Mouse (Mus musculus) intestine, embryonic 14.5 days (tissue): ENCODE results near the gene 6030445D17Rik. TPM values are rescaled to one million over a fixed set of nuclear protein-coding genes. Genes with fewer than 3 reads are reported as not detected.
A peak's percentile ranks its signal among the peaks of the same experiment; 100 is the strongest.

Source experiments
- ATAC-seq: fragments of 200-750 bp; cut with Nextera tagmentation; replicated peaks from 2 replicates; pipeline ENCODE4 v1.8.0; 2017; ENCODE audit warnings: low read depth, moderate number of reproducible peaks, moderate TSS enrichment, moderate library complexity; ENCODE audit not compliant: low FRiP score, low TSS enrichment
- DNase-seq: peaks from one replicate; pipeline ENCODE4 v3.0.0-alpha.2; 2018; ENCODE audit warnings: low spot score
- H3K27ac ChIP-seq: fragments of 300-500 bp; sonication (generic); 2 replicates; pipeline ENCODE4 v1.5.1; 2014; ENCODE audit warnings: low read depth, mild to moderate bottlenecking, control low read depth
- H3K27me3 ChIP-seq: fragments of 300-500 bp; sonication (generic); replicated peaks from 2 replicates; pipeline ENCODE4 v1.6.1; 2014; ENCODE audit warnings: low read length, control low read depth; ENCODE audit not compliant: control insufficient read depth, insufficient read depth
- H3K36me3 ChIP-seq: fragments of 300-500 bp; sonication (generic); 2 replicates; pipeline ENCODE4 v1.6.1; 2014; ENCODE audit warnings: low read length, control low read depth; ENCODE audit not compliant: control insufficient read depth, insufficient read depth
- H3K4me1 ChIP-seq: fragments of 300-500 bp; sonication (generic); replicated peaks from 2 replicates; pipeline ENCODE4 v1.6.1; 2014; ENCODE audit warnings: low read length, control low read depth, mixed read lengths; ENCODE audit not compliant: control insufficient read depth, insufficient read depth
- H3K4me2 ChIP-seq: fragments of 300-500 bp; sonication (generic); 2 replicates; pipeline ENCODE4 v1.6.1; 2014; ENCODE audit warnings: low read length
- H3K4me3 ChIP-seq: fragments of 300-500 bp; sonication (generic); 2 replicates; pipeline ENCODE4 v1.5.1; 2014; ENCODE audit warnings: low read depth, low read length, control low read depth, mixed read lengths
- H3K9ac ChIP-seq: fragments of 300-500 bp; sonication (generic); 2 replicates; pipeline ENCODE4 v1.6.1; 2014; ENCODE audit warnings: mild to moderate bottlenecking, low read length
- H3K9me3 ChIP-seq: fragments of 300-500 bp; sonication (generic); 2 replicates; pipeline ENCODE4 v1.6.1; 2016; ENCODE audit warnings: low read length, control low read depth; ENCODE audit not compliant: control insufficient read depth
- WGBS: fragments of 180-500 bp; shearing (Covaris S2); extraction: QIAGEN DNeasy Blood & Tissue Kit; methylation state at CpG from one replicate; pipeline ENCODE4 v1.1.7; 2014; 5-methylcytosine and 5-hydroxymethylcytosine counted together
- polyA plus RNA-seq: library from polyadenylated mRNA; unstranded; fragments of >200 nt; fragmentation: Nextera tagmentation; extraction: Ambion mirVana; gene quantifications from 2 replicates; pipeline ENCODE4 v1.2.1, GENCODE M21; 2014

6030445D17Rik gene
- 0.23 and 0.43 TPM in 2 replicates for polyA plus RNA-seq

- Histone ChIP-seq H3K4me3 (peak within 1 kb of the TSS; percentile 56), H3K9ac (peak within 1 kb of the TSS; percentile 67), H3K36me3 (no peaks in the 10 kb centered on the region), H3K27me3 (0 out of 2 replicates have a peak, but pooled peaks cover 9% of the 10 kb centered on the region), H3K4me1 (peaks cover 19% of the 10 kb centered on the region), H3K4me2 (peak within 1 kb of the TSS; percentile 96), H3K9me3 (no peaks in the 10 kb centered on the region), H3K27ac (peak within 1 kb of the TSS; percentile 64; the same call in 1 of the 2 replicates)
- peak; percentile 84 for DNase-seq
- under 1% methylated on average over 63 of the region's 64 CpGs for WGBS
- ATAC-seq: peak; percentile 76
These were observed at the start of gene 6030445D17Rik for GRCm38 (mm10) chr4:136462086-136462838. Gene 6030445D17Rik (plus strand): TSS chr4:136462250.

DNA sequence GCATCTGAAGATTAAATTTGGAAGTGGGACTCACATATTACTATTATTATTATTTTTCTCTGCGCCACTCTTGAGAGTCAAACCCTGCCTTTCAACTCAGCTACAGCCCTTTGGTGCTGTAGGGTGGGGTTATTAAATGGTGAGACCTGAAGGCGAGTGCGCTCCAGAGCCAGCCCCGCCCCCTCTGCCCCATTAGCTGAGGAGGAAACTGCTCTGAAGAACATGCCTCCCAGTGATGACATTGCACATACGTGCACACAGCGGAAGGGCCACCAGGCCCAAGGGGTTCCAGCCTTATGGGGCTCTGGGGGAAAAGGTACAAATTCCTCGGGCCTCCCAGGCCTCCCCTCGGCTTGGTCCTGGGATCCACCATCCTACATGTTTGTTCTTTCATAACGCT is 46.6 kb upstream of the 6030445D17Rik start:
- Histone ChIP-seq H3K27ac (no peak overlapping the region), H3K4me3 (no peak overlapping the region), H3K9me3 (no peaks in the 10 kb centered on the region), H3K36me3 (no peaks in the 10 kb centered on the region), H3K27me3 (no peaks in the 10 kb centered on the region), H3K4me2 (no peak overlapping the region), H3K4me1 (no peaks in the 10 kb centered on the region), H3K9ac (no peak overlapping the region)
- no peak for ATAC-seq
- 83% methylated on average over 9 of the region's 9 CpGs for WGBS
- DNase-seq: no peak

DNA sequence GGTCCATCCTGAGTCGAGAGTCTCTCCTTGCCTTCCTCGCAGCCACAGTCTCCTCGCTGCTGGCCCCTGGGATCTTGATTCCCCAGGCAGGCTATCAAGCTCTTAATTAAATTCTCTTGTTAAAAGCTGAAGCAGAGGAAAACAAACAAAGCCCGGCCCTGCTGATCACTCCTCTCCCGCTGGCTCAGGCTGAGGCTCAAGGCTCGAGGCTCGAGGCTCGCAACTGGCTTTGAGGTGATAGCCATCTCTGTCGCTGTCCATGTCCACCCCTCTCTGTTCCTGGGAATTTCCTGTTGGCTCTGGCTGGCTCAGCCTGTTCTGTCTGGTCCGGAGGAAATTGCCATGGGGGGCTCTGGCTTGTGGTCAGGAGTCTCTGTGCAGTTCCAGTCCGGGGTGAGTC is 43.1 kb upstream of the 6030445D17Rik start:
- Histone ChIP-seq H3K4me2 (no peak overlapping the region), H3K4me1 (peaks cover 1% of the 10 kb centered on the region), H3K9me3 (no peaks in the 10 kb centered on the region), H3K4me3 (no peak overlapping the region), H3K27me3 (peaks cover 17% of the 10 kb centered on the region), H3K9ac (no peak overlapping the region), H3K36me3 (no peaks in the 10 kb centered on the region), H3K27ac (no peak overlapping the region)
- DNase-seq (no peak), ATAC-seq (no peak)
- WGBS: 24% methylated on average over 11 of the region's 11 CpGs

GRCm38 (mm10) chr4:136419386-136419785 is 42.7 kb upstream of the 6030445D17Rik start:
- Histone ChIP-seq H3K9me3 (no peaks in the 10 kb centered on the region), H3K4me1 (peaks cover 6% of the 10 kb centered on the region), H3K27me3 (peaks cover 21% of the 10 kb centered on the region), H3K4me3 (no peak overlapping the region), H3K27ac (no peak overlapping the region), H3K4me2 (no peak overlapping the region), H3K9ac (no peak overlapping the region), H3K36me3 (no peaks in the 10 kb centered on the region)
- WGBS: 82% methylated on average over 6 of the region's 6 CpGs
- no peak for ATAC-seq
- DNase-seq: no peak

GRCm38 (mm10) chr4:136423224-136423623 is 38.8 kb upstream of the 6030445D17Rik start, which contains the start of gene Htr1d:
Gene Htr1d (plus strand): TSS chr4:136423524.
- peak within 1 kb of the TSS; percentile 43 for H3K4me3 ChIP-seq
- peaks cover 38% of the 10 kb centered on the region for H3K27me3 ChIP-seq
- no peak for ATAC-seq
- H3K36me3 ChIP-seq: no peaks in the 10 kb centered on the region
- H3K9me3 ChIP-seq: no peaks in the 10 kb centered on the region
- no peak within 1 kb of the TSS for H3K27ac ChIP-seq
- DNase-seq: no peak
- peak within 1 kb of the TSS; percentile 96 for H3K4me2 ChIP-seq
- 61% methylated on average over 9 of the region's 9 CpGs for WGBS
- H3K9ac ChIP-seq: peak within 1 kb of the TSS; percentile 35
- H3K4me1 ChIP-seq: peaks cover 8% of the 10 kb centered on the region

GRCm38 (mm10) chr4:136424120-136424999 is 37.7 kb upstream of the 6030445D17Rik start:
- Histone ChIP-seq H3K4me1 (peaks cover 8% of the 10 kb centered on the region), H3K27ac (no peak overlapping the region), H3K36me3 (no peaks in the 10 kb centered on the region), H3K27me3 (peaks cover 38% of the 10 kb centered on the region), H3K4me2 (peak overlapping the region; percentile 96), H3K9me3 (no peaks in the 10 kb centered on the region), H3K4me3 (peak overlapping the region; percentile 43), H3K9ac (peak overlapping the region; percentile 35)
- peak; percentile 52; the same call in 1 of the 2 replicates for ATAC-seq
- 1% methylated on average over 58 of the region's 70 CpGs for WGBS
- peak; percentile 63 for DNase-seq

DNA sequence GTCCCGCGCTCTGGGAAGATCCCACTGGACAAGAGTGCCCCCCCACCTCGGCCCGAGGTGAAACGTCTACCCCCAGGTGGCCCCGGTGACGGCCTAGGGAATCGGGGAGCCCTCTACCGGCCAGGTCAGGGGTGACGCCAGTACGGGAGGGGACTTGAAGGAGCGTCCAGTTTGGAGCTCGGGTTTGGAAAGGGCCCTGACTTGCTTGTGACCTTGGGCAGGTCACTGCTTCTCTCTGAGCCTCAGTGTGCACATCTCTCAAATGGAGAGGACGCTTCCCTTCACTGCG is 37.1 kb upstream of the 6030445D17Rik start:
- H3K27me3 ChIP-seq: peaks cover 38% of the 10 kb centered on the region
- H3K9me3 ChIP-seq: no peaks in the 10 kb centered on the region
- WGBS: 3% methylated on average over 15 of the region's 15 CpGs
- peak overlapping the region; percentile 43 for H3K4me3 ChIP-seq
- no peaks in the 10 kb centered on the region for H3K36me3 ChIP-seq
- peak overlapping the region; percentile 35; the same call in 1 of the 2 replicates for H3K9ac ChIP-seq
- DNase-seq: peak; percentile 65
- ATAC-seq: peak; percentile 30; the same call in 1 of the 2 replicates
- H3K4me1 ChIP-seq: peaks cover 8% of the 10 kb centered on the region
- H3K27ac ChIP-seq: no peak overlapping the region
- peak overlapping the region; percentile 96 for H3K4me2 ChIP-seq

- peaks cover 5% of the 10 kb centered on the region for H3K27me3 ChIP-seq
- no peak overlapping the region for H3K9ac ChIP-seq
- no peak overlapping the region for H3K4me3 ChIP-seq
- no peaks in the 10 kb centered on the region for H3K9me3 ChIP-seq
- WGBS: 46% methylated on average over 11 of the region's 11 CpGs
- H3K36me3 ChIP-seq: no peaks in the 10 kb centered on the region
- no peaks in the 10 kb centered on the region for H3K4me1 ChIP-seq
- no peak overlapping the region for H3K4me2 ChIP-seq
- H3K27ac ChIP-seq: no peak overlapping the region
- DNase-seq: no peak
- 0 out of 2 replicates have a peak, but pooled peaks have one; percentile 41 for ATAC-seq
These were observed 31.3 kb upstream of the 6030445D17Rik start for GRCm38 (mm10) chr4:136430609-136431375.
